Mouse (Mus musculus): ENCODE measurements around the gene Il31ra.
"Not testable (repeated sequence)": the region's sequence is repeated elsewhere in the genome, so short reads cannot be mapped to it uniquely, and the experiment has no call there.

DNA sequence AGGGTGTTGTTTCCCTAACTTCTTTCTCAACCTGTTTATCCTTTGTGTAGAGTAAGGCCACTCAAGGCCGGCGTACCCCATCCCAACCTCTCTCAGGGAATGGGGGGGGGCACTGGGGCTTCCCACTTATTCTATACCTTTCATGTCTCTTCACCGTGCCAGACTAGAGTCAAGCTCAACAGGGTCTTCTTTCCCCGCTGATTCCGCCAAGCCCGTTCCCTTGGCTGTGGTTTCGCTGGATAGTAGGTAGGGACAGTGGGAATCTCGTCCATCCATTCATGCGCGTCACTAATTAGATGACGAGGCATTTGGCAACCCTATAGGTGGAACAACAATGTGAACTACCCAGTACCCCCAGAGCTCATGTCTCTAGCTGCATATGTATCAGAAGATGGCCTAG lies 16.1 kb downstream of the Il31ra start:
- not testable (repeated sequence) for TF ChIP-seq CTCF (IDR thresholded peaks at IDR 0.05; ENCODE audit: borderline replicate concordance, control insufficient read depth, extremely low read depth, insufficient read depth, low read length, poor library complexity); POLR2A (IDR thresholded peaks at IDR 0.05; ENCODE audit: control insufficient read depth, extremely low read depth, insufficient read depth, low read length, poor library complexity)

Data from thymus, adult 2 months (tissue).